Mouse (Mus musculus) limb, embryonic 14.5 days (tissue): Measurements from ENCODE around the gene Itgb4. TPM values are rescaled to one million over a fixed set of nuclear protein-coding genes. Genes with fewer than 3 reads are reported as not detected.

Experiments
- ATAC-seq: fragments of 200-750 bp; cut with Nextera tagmentation; 2 replicates; pipeline ENCODE4 v1.8.0; 2017; ENCODE audit warnings: low read depth, moderate number of reproducible peaks, moderate TSS enrichment; ENCODE audit not compliant: low FRiP score
- DNase-seq: peaks from one replicate; pipeline ENCODE4 v3.0.0-alpha.2; 2015; ENCODE audit warnings: low spot score
- H3K27ac ChIP-seq: fragments of 300-500 bp; sonication (generic); replicated peaks from 2 replicates; pipeline ENCODE4 v1.5.1; 2014; ENCODE audit warnings: low read depth, mild to moderate bottlenecking, low read length, moderate library complexity, mixed read lengths
- H3K27me3 ChIP-seq: fragments of 300-500 bp; sonication (generic); 2 replicates; pipeline ENCODE4 v1.6.1; 2014; ENCODE audit warnings: low read length, mixed read lengths; ENCODE audit not compliant: control insufficient read depth, insufficient read depth
- H3K36me3 ChIP-seq: fragments of 300-500 bp; sonication (generic); 2 replicates; pipeline ENCODE4 v1.6.1; 2014; ENCODE audit warnings: mild to moderate bottlenecking, low read length, moderate library complexity, mixed read lengths; ENCODE audit not compliant: control insufficient read depth, insufficient read depth
- H3K4me1 ChIP-seq: fragments of 300-500 bp; sonication (generic); 2 replicates; pipeline ENCODE4 v1.6.1; 2014; ENCODE audit warnings: antibody characterized with exemption, low read length, mixed read lengths; ENCODE audit not compliant: control insufficient read depth, insufficient read depth
- H3K4me2 ChIP-seq: fragments of 300-500 bp; sonication (generic); replicated peaks from 2 replicates; pipeline ENCODE4 v1.6.1; 2014; ENCODE audit warnings: low read depth, mild to moderate bottlenecking, low read length, moderate library complexity; ENCODE audit not compliant: severe bottlenecking
- H3K4me3 ChIP-seq: fragments of 300-500 bp; sonication (generic); replicated peaks from 2 replicates; pipeline ENCODE4 v1.5.1; 2014; ENCODE audit warnings: low read length
- H3K9ac ChIP-seq: fragments of 300-500 bp; sonication (generic); 2 replicates; pipeline ENCODE4 v1.6.1; 2014; ENCODE audit warnings: mild to moderate bottlenecking, low read depth, low read length, moderate library complexity; ENCODE audit not compliant: severe bottlenecking
- H3K9me3 ChIP-seq: fragments of 300-500 bp; sonication (generic); 2 replicates; pipeline ENCODE4 v1.6.1; 2016; ENCODE audit warnings: low read length; ENCODE audit not compliant: control insufficient read depth
- POLR2A ChIP-seq: fragments of 200-500 bp; IDR thresholded peaks from 2 replicates; pipeline ENCODE4 v1.8.0; 2012; ENCODE audit warnings: inconsistent platforms, mild to moderate bottlenecking, moderate library complexity, borderline replicate concordance; ENCODE audit not compliant: insufficient read depth, insufficient read length; ENCODE audit errors: extremely low read depth
- WGBS: fragments of 180-500 bp; shearing (Covaris S2); extraction: QIAGEN DNeasy Blood & Tissue Kit; methylation state at CpG from one replicate; pipeline ENCODE4 v1.1.7; 2014; 5-methylcytosine and 5-hydroxymethylcytosine counted together
- polyA plus RNA-seq, 2 experiments: library from polyadenylated mRNA; depleted of rRNA in 1 of 2; stranded (reverse) in 1 of 2; unstranded in 1 of 2; fragments of >200 nt; fragmentation: Nextera tagmentation in 1 of 2; extraction: Ambion mirVana in 1 of 2; gene quantifications; 2 replicates each; pipeline versions ENCODE4 v1.2.1 to v1.2.3; 2012 to 2014

The Itgb4 gene
- polyA plus RNA-seq, 2 experiments, result 11.3 to 12.5 TPM

DNA sequence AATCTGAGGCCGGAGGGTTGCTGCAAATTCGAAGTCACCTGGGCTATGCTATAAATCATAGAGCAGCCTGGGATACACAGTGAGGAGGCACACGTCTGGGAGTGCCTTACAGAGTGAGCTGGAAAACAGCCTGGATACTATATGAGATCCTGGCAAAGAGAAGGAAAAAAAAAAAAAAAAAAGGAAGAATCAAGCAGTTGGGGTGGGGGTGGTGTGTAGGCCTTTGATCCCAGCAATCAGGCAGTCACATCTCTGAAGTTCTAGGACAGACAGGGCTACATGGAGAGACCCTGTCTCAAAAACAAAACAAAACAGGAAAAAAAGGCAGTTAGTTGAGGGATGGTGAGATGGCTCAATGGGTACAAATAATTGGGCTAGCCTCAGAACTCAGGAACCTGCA, 62.2 kb downstream of the Itgb4 start:
- 67% methylated on average over 3 of the region's 3 CpGs for WGBS
- Histone ChIP-seq H3K4me2 (no peak overlapping the region), H3K27me3 (no peaks in the 10 kb centered on the region), H3K4me1 (peaks cover under 1% of the 10 kb centered on the region), H3K27ac (no peak overlapping the region), H3K4me3 (no peak overlapping the region), H3K9me3 (no peaks in the 10 kb centered on the region), H3K9ac (no peak overlapping the region), H3K36me3 (peaks cover 32% of the 10 kb centered on the region)
- DNase-seq (no peak), ATAC-seq (no peak)
- no peak for TF ChIP-seq POLR2A

DNA sequence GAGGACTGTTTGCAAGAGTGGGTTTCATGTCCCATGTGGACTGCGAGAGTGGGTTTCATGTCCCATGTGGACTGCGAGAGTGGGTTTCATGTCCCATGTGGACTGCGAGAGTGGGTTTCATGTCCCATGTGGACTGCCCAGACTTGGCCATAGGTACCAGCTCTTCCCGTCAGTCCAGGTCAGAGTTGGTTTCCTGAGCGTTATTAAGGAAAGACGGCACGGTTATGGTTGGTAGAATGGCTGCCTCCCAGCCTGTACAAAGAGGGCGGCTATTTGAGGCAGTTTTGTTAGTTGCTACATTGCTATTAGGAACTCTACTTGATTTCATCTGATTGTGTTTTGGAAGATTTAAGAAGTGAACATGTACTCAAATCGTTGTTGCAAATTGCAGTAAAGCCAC, 63.3 kb downstream of the Itgb4 start:
- H3K4me3 ChIP-seq, result no peak overlapping the region
- no peak overlapping the region for H3K27ac ChIP-seq
- H3K4me2 ChIP-seq, result no peak overlapping the region
- H3K9me3 ChIP-seq, result no peaks in the 10 kb centered on the region
- no peaks in the 10 kb centered on the region for H3K27me3 ChIP-seq
- no peak for DNase-seq
- WGBS, result 95% methylated on average over 9 of the region's 9 CpGs
- no peaks in the 10 kb centered on the region for H3K4me1 ChIP-seq
- H3K9ac ChIP-seq, result no peak overlapping the region
- peaks cover 42% of the 10 kb centered on the region for H3K36me3 ChIP-seq
- TF ChIP-seq POLR2A, result no peak
- no peak for ATAC-seq

GRCm38 (mm10) chr11:116040593-116040992, 66.1 kb downstream of the Itgb4 start:
- no peaks in the 10 kb centered on the region for H3K27me3 ChIP-seq
- DNase-seq (no peak), ATAC-seq (no peak)
- H3K36me3 ChIP-seq, result peaks cover 54% of the 10 kb centered on the region
- 92% methylated on average over 6 of the region's 6 CpGs for WGBS
- no peak overlapping the region for H3K9ac ChIP-seq
- no peak for TF ChIP-seq POLR2A
- H3K27ac ChIP-seq, result no peak overlapping the region
- no peak overlapping the region for H3K4me2 ChIP-seq
- H3K9me3 ChIP-seq, result no peaks in the 10 kb centered on the region
- H3K4me1 ChIP-seq, result no peaks in the 10 kb centered on the region
- no peak overlapping the region for H3K4me3 ChIP-seq

GRCm38 (mm10) chr11:116041833-116042232, 67.3 kb downstream of the Itgb4 start:
- Histone ChIP-seq H3K4me3 (no peak overlapping the region), H3K4me1 (no peaks in the 10 kb centered on the region), H3K4me2 (no peak overlapping the region), H3K27me3 (no peaks in the 10 kb centered on the region), H3K36me3 (peaks cover 63% of the 10 kb centered on the region), H3K27ac (no peak overlapping the region), H3K9ac (no peak overlapping the region), H3K9me3 (no peaks in the 10 kb centered on the region)
- ATAC-seq, result no peak
- 98% methylated on average over 2 of the region's 2 CpGs for WGBS
- no peak for TF ChIP-seq POLR2A
- DNase-seq, result no peak

DNA sequence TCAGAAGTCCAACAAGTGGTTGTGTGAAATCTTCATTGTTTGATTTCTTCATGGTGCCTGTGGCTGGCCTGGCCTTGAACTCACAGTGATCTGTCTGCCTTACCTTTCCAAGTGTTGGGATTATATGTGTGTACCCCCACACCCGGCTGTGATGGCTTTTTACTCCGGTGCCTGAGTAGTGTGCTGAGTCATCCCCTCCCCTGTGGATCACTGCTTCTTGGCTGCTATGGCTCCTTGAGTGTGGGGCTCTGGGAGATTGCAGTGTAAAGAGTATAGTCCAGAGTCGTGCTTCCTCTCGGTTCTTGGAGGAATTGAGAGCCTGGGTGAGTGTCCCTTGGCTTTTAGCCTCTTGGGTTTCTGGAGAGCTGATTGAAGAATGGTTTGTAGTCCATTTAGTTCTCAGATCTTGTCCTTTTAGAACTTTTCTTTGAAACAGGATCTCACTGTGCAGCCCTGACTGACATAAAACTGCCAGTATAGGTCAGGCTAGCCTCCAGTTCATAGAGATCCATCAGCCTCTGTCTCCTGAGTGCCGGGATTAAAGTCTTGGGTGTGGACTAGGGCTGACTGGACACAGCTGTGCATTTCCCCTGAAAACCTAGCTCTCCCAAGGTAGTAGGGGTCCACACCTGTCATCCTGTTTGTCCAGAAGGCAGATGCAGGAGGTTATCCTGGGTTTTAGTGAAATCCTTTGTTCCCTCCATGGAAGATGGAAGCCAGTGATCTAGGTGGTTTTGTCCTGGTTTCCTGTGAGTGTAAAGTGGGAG, 68.0 kb downstream of the Itgb4 start:
- Histone ChIP-seq H3K9me3 (no peaks in the 10 kb centered on the region), H3K4me1 (no peaks in the 10 kb centered on the region), H3K4me2 (no peak overlapping the region), H3K4me3 (no peak overlapping the region), H3K36me3 (peaks cover 70% of the 10 kb centered on the region), H3K27ac (no peak overlapping the region), H3K9ac (no peak overlapping the region), H3K27me3 (no peaks in the 10 kb centered on the region)
- no peak for TF ChIP-seq POLR2A
- DNase-seq (no peak), ATAC-seq (no peak)
- WGBS, result 59% methylated on average over 5 of the region's 5 CpGs
